Mouse (Mus musculus): ENCODE data around the gene Ulk4.

DNA sequence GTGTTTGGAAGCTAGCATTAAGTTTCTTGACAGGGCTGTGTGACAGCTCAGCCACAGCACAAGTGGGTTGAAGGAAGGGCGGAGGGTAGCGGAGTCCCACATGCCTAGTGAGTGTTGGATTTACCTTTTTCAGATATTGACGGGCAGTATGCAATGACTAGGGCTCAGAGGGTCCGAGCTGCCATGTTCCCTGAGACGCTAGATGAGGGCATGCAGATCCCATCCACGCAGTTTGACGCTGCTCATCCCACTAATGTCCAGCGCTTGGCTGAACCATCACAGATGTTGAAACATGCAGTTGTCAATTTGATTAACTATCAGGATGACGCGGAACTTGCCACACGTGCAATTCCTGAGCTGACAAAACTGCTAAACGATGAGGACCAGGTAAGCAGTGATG lies 326.2 kb downstream of the Ulk4 start:
- TF ChIP-seq POLR2A (IDR thresholded peaks at IDR 0.05; ENCODE audit: borderline replicate concordance, extremely low read depth, low read depth, low read length): no peak
- no peak for TF ChIP-seq CTCF (IDR thresholded peaks at IDR 0.05; ENCODE audit: insufficient read depth, low read length)

All from lung, adult 2 months (tissue).